ENCODE assay signal across 8 mouse cellular contexts in the genomic region with DNA sequence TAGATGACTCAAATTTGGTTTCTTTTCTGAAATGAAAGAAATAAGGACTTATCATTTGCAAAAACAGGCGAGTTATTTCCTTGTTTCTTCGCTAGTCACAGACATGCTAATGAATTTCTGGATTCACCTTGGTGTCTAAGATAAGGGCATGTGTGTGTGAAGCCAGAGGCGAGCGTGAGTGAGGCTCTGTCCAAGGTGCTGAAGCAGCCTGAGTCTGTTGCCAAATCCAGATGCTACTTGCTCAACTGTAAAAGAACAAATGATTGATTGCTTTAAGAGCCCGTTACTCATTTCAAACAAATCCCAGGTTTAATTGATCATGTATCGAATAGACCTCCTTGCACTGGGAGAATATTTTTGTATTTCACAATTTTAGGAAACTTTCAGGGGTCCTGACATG.
DNase-seq lines count a peak whose midpoint lies in the region; ATAC-seq and TF ChIP-seq lines count a peak whose summit lies in the region.
"Had no signal": no experiment of that assay in that cellular context is flagged by ENCODE, and none has a peak within 500 bp of the region (broad histone marks: within the 10 kb centered on the region; RNA-seq: fewer than 3 reads in every experiment).

No protein-coding gene starts in this region.

- H3K36me3 ChIP-seq in liver, embryonic 14.5 days (replicated peaks; ENCODE audit: control insufficient read depth, insufficient read depth, low read depth), result no peaks in the 10 kb centered on the region
- H3K36me3 ChIP-seq in liver, postnatal 0 days (replicated peaks; ENCODE audit: insufficient read depth, low read length), result no peaks in the 10 kb centered on the region

- POLR2A ChIA-PET in Patski (lab: Charles Lee), result interaction anchor here (0.5 kb wide), 1 partner anchor 1883 kb away, joined by 4 read pairs; no protein-coding TSS in a partner anchor

- H3K9me3 ChIP-seq in liver, embryonic 14.5 days (ENCODE audit: control insufficient read depth, low read length), result no peaks in the 10 kb centered on the region
- H3K9me3 ChIP-seq in liver, postnatal 0 days (ENCODE audit: low read length), result no peaks in the 10 kb centered on the region; the same call in 1 of the 2 replicates

- H3K9ac ChIP-seq in liver, embryonic 14.5 days (replicated peaks), result no peak overlapping the region
- no peak overlapping the region for H3K9ac ChIP-seq in liver, postnatal 0 days (replicated peaks)

- H3K27ac ChIP-seq in liver, embryonic 14.5 days, result no peak overlapping the region
- H3K27ac ChIP-seq in liver, postnatal 0 days (ENCODE audit: low read depth), result no peak overlapping the region
- H3K27ac ChIP-seq: heart, adult 2 months had no signal

- in situ Hi-C loops in Patski (cut with MboI; ENCODE audit: low pct_unique_long_range_greater_than_20kb), result no loop called here

- no peak for TF ChIP-seq EP300 in liver, embryonic 14.5 days (IDR thresholded peaks at IDR 0.05; ENCODE audit: low read depth)
- no peak for TF ChIP-seq EP300 in liver, postnatal 0 days (IDR thresholded peaks at IDR 0.05; ENCODE audit: low read depth)

- H3K4me1 ChIP-seq in liver, embryonic 14.5 days (replicated peaks; ENCODE audit: control insufficient read depth in 2 of 2, insufficient read depth in 2 of 2, low read length in 1 of 2), result no peaks in the 10 kb centered on the region
- H3K4me1 ChIP-seq in liver, postnatal 0 days (ENCODE audit: insufficient read depth), result no peaks in the 10 kb centered on the region

- WGBS in liver, embryonic 14.5 days (ENCODE audit: insufficient replicate concordance), result 24% methylated on average over 6 of the region's 6 CpGs
- WGBS in liver, postnatal 0 days (ENCODE audit: insufficient replicate concordance), result 24% methylated on average over 6 of the region's 6 CpGs

- no peak for ATAC-seq in liver, embryonic 14.5 days (ENCODE audit: insufficient read depth)
- ATAC-seq in liver, postnatal 0 days, result no peak
- ATAC-seq in Patski, result no peak

- no peak overlapping the region for H3K4me2 ChIP-seq in liver, embryonic 14.5 days (ENCODE audit: low read depth)
- no peak overlapping the region for H3K4me2 ChIP-seq in liver, postnatal 0 days (ENCODE audit: low read depth, low read length)

- H3K4me3 ChIP-seq in liver, embryonic 14.5 days (ENCODE audit: insufficient read depth in 1 of 2, low read depth in 2 of 2, low read length in 2 of 2), result no peak overlapping the region
- no peak overlapping the region for H3K4me3 ChIP-seq in liver, postnatal 0 days (ENCODE audit: low read depth, low read length)
- H3K4me3 ChIP-seq: heart, adult 2 months had no signal

- CTCF ChIA-PET in Patski (lab: Charles Lee), result no interaction called here

- no peak for TF ChIP-seq CTCF in liver, embryonic 14.5 days (IDR thresholded peaks at IDR 0.05; ENCODE audit: low read depth)
- TF ChIP-seq CTCF in liver, postnatal 0 days (IDR thresholded peaks at IDR 0.05; ENCODE audit: low read depth), result no peak
- no peak for TF ChIP-seq CTCF in Patski (IDR thresholded peaks at IDR 0.05)

- H3K27me3 ChIP-seq in liver, embryonic 14.5 days (ENCODE audit: control insufficient read depth, insufficient read depth, low read length), result no peaks in the 10 kb centered on the region
- H3K27me3 ChIP-seq in liver, postnatal 0 days (ENCODE audit: insufficient read depth, low read length), result no peaks in the 10 kb centered on the region
- H3K27me3 ChIP-seq in Patski, result no peaks in the 10 kb centered on the region

- DNase-seq in liver, embryonic 14.5 days (ENCODE audit: low read depth in 3 of 3, low spot score in 3 of 3), result peak in 2 of 3 experiments; percentile 1 to 6
- DNase-seq in liver, postnatal 0 days, result no peak
- DNase-seq in Patski (ENCODE audit: low read depth, low spot score), result peak; percentile 4
- peak; percentile 13 for DNase-seq in c-Kit-positive CD71-negative TER-119-negative erythroid progenitor cells, embryonic 14.5 days (ENCODE audit: low read depth)
- DNase-seq in mesoderm, embryonic 11.5 days (ENCODE audit: low read depth, low spot score), result peak; percentile 79
- DNase-seq in spleen, postnatal 36 days (ENCODE audit: low spot score in 2 of 2), result no peak
- no peak for DNase-seq in right cerebral cortex, postnatal 10 days (ENCODE audit: low spot score in 2 of 2)

Comparison
In these comparisons a context has a peak if more than half of its experiments do, and no peak if none do; other contexts are left out.
1. DNase-seq: peak in liver, embryonic 14.5 days (2 of 3), Patski (single experiment), c-Kit-positive CD71-negative TER-119-negative erythroid progenitor cells, embryonic 14.5 days (single experiment) and mesoderm, embryonic 11.5 days (single experiment); none in liver, postnatal 0 days (single experiment), spleen, postnatal 36 days (0 of 2) and right cerebral cortex, postnatal 10 days (0 of 2).